Mouse (Mus musculus) embryonic stem cell, embryonic (primary cell): ENCODE measurements around the gene Coasy.

ENCODE experiments used
- CTCF ChIA-PET, 4 experiments: fragments of 300-600 bp in 2 of 4; fragments of 350-600 bp in 2 of 4; sonication (Branson Sonifier 250); formaldehyde crosslinking; loops; one replicate each; lab custom pipeline; 2022; ENCODE audit warnings: inconsistent platforms in 2 of 4; lab: Charles Lee
- POLR2A ChIA-PET, 4 experiments: fragments of 300-600 bp in 2 of 4; fragments of 350-600 bp in 2 of 4; sonication (Branson Sonifier 250); formaldehyde crosslinking; loops; one replicate each; lab custom pipeline; 2022; ENCODE audit warnings: antibody characterized with exemption in 4 of 4, inconsistent platforms in 1 of 4; lab: Charles Lee

Coasy gene

GRCm38 (mm10) chr11:101071810-101072428 is 10.4 kb upstream of the Coasy start:
- CTCF ChIA-PET: interaction anchor here in 1 of 4 experiments (0.7 kb wide), 1 partner anchor 21 kb away, joined by 3 read pairs; no protein-coding TSS in a partner anchor
- POLR2A ChIA-PET: interaction anchor here in 2 of 4 experiments (0.6 to 2.5 kb wide), 3 partner anchors 12 to 303 kb away, joined by 3 to 8 read pairs (median 4); no protein-coding TSS in a partner anchor

GRCm38 (mm10) chr11:101078121-101078520 is 4.2 kb upstream of the Coasy start, which contains the start of gene Hsd17b1:
Gene Hsd17b1, plus strand, starts transcription at chr11:101078411.
- CTCF ChIA-PET: interaction anchor here in 3 of 4 experiments (0.6 to 1.3 kb wide), 6 partner anchors 12 to 143 kb away, joined by 3 to 6 read pairs (median 4); partner anchors contain the start of gene Psmc3ip (in 1 of the 3)
- POLR2A ChIA-PET: interaction anchor here in 2 of 4 experiments (0.8 to 4.0 kb wide), 5 partner anchors 8 to 342 kb away, joined by 3 to 26 read pairs (median 6); partner anchors contain the start of genes Naglu (in 2 of the 2), Mlx (in 1 of the 2) and Psmc3ip (in 1 of the 2)

- CTCF ChIA-PET: interaction anchor here (0.6 to 1.4 kb wide), 11 partner anchors 9 to 174 kb away, joined by 3 to 10 read pairs (median 3); partner anchors contain the start of genes Ccr10 (in 1 of the 4), Naglu (in 1 of the 4), Plekhh3 (in 1 of the 4) and Psmc3ip (in 1 of the 4)
- POLR2A ChIA-PET: interaction anchor here in 3 of 4 experiments (0.6 to 4.0 kb wide), 29 partner anchors 8 to 479 kb away, joined by 3 to 22 read pairs (median 3); partner anchors contain the start of genes Naglu (in 3 of the 3), Psmc3ip (in 2 of the 3), Stat3 (in 2 of the 3) and Plekhh3 (in 1 of the 3)
These were observed 2.6 kb upstream of the Coasy start for GRCm38 (mm10) chr11:101079746-101080145.

GRCm38 (mm10) chr11:101080421-101080820 is 1.9 kb upstream of the Coasy start:
- POLR2A ChIA-PET: interaction anchor here in 3 of 4 experiments (0.6 to 4.0 kb wide), 16 partner anchors 9 to 390 kb away, joined by 3 to 22 read pairs (median 4); partner anchors contain the start of genes Naglu (in 3 of the 3), Stat3 (in 2 of the 3), Plekhh3 (in 1 of the 3) and Rpl27 (in 1 of the 3)
- CTCF ChIA-PET: interaction anchor here in 2 of 4 experiments (0.6 to 1.4 kb wide), 4 partner anchors 91 to 119 kb away, joined by 3 to 10 read pairs (median 6); partner anchors contain the start of gene Plekhh3 (in 1 of the 2)

- ChIA-PET CTCF (interaction anchor here in 3 of 4 experiments (0.6 to 1.5 kb wide), 11 partner anchors 11 to 554 kb away, joined by 3 to 12 read pairs (median 4); partner anchors contain the start of genes Acly (in 1 of the 3), Becn1 (in 1 of the 3), Plekhh3 (in 1 of the 3) and Psmc3ip (in 1 of the 3)), POLR2A (interaction anchor here in 3 of 4 experiments (0.5 to 5.4 kb wide), 30 partner anchors 12 to 762 kb away, joined by 3 to 39 read pairs (median 4); partner anchors contain the start of genes Psmc3ip (in 3 of the 3), Rpl27 (in 3 of the 3), Naglu (in 2 of the 3) and Cntnap1 (in 1 of the 3))
These were observed 706 bp upstream of the Coasy start for GRCm38 (mm10) chr11:101081659-101082058.

GRCm38 (mm10) chr11:101083083-101083697 is 825 bp downstream of the Coasy start:
- CTCF ChIA-PET: interaction anchor here (0.6 to 1.5 kb wide), 16 partner anchors 9 to 233 kb away, joined by 3 to 12 read pairs (median 4); partner anchors contain the start of genes Becn1 (in 1 of the 4), Naglu (in 1 of the 4), Plekhh3 (in 1 of the 4) and Psmc3ip (in 1 of the 4)

GRCm38 (mm10) chr11:101084246-101084645 is 1.9 kb downstream of the Coasy start:
- ChIA-PET CTCF (interaction anchor here in 1 of 4 experiments (0.6 to 1.4 kb wide), 2 partner anchors 11 to 48 kb away, joined by 3 to 4 read pairs; partner anchors contain the start of gene Psmc3ip), POLR2A (interaction anchor here in 3 of 4 experiments (0.6 to 5.4 kb wide), 6 partner anchors 9 to 211 kb away, joined by 3 to 39 read pairs (median 9); partner anchors contain the start of genes Psmc3ip (in 2 of the 3) and Naglu (in 1 of the 3))

More at GRCm38 (mm10) chr11:101083083-101083697, 825 bp downstream of the Coasy start:
- POLR2A ChIA-PET: interaction anchor here in 3 of 4 experiments (0.6 to 5.4 kb wide), 15 partner anchors 8 to 763 kb away, joined by 3 to 39 read pairs (median 7); partner anchors contain the start of genes Naglu (in 2 of the 3), Psmc3ip (in 2 of the 3), Rpl27 (in 2 of the 3) and Becn1 (in 1 of the 3)

GRCm38 (mm10) chr11:101084811-101085210 is 2.4 kb downstream of the Coasy start:
- ChIA-PET POLR2A (interaction anchor here in 2 of 4 experiments (1.0 to 5.4 kb wide), 5 partner anchors 9 to 91 kb away, joined by 3 to 39 read pairs (median 8); partner anchors contain the start of genes Psmc3ip (in 2 of the 2) and Naglu (in 1 of the 2)), CTCF (interaction anchor here in 1 of 4 experiments (0.6 to 1.4 kb wide), 2 partner anchors 11 to 47 kb away, joined by 3 to 4 read pairs; partner anchors contain the start of gene Psmc3ip)

GRCm38 (mm10) chr11:101085617-101086322 is 3.4 kb downstream of the Coasy start:
- CTCF ChIA-PET: interaction anchor here in 2 of 4 experiments (0.5 to 1.5 kb wide), 3 partner anchors 9 to 144 kb away, joined by 4 to 8 read pairs (median 5); partner anchors contain the start of gene Psmc3ip (in 1 of the 2)

GRCm38 (mm10) chr11:101086323-101086674 is 3.9 kb downstream of the Coasy start:
- POLR2A ChIA-PET: interaction anchor here in 2 of 4 experiments (0.6 to 6.2 kb wide), 15 partner anchors 8 to 565 kb away, joined by 3 to 39 read pairs (median 5); partner anchors contain the start of genes Psmc3ip (in 2 of the 2), Becn1 (in 1 of the 2), Hsd17b1 (in 1 of the 2) and Naglu (in 1 of the 2)

More at GRCm38 (mm10) chr11:101085617-101086322, 3.4 kb downstream of the Coasy start:
- POLR2A ChIA-PET: interaction anchor here in 3 of 4 experiments (0.6 to 6.2 kb wide), 12 partner anchors 8 to 216 kb away, joined by 3 to 39 read pairs (median 4); partner anchors contain the start of genes Psmc3ip (in 3 of the 3), Becn1 (in 1 of the 3), Hsd17b1 (in 1 of the 3) and Naglu (in 1 of the 3)

GRCm38 (mm10) chr11:101086756-101087681 is 4.7 kb downstream of the Coasy start, which contains the start of gene Mlx:
Gene Mlx, plus strand, starts transcription at chr11:101087277.
- POLR2A ChIA-PET: interaction anchor here (0.6 to 6.2 kb wide), 30 partner anchors 7 to 794 kb away, joined by 3 to 39 read pairs (median 5); partner anchors contain the start of genes Psmc3ip (in 3 of the 4), Naglu (in 2 of the 4), Retreg3 (in 2 of the 4) and Tubg1 (in 2 of the 4)
- CTCF ChIA-PET: interaction anchor here in 3 of 4 experiments (0.7 to 2.4 kb wide), 8 partner anchors 8 to 114 kb away, joined by 3 to 9 read pairs (median 8); partner anchors contain the start of gene Psmc3ip (in 1 of the 3)

More at GRCm38 (mm10) chr11:101086323-101086674, 3.9 kb downstream of the Coasy start:
- CTCF ChIA-PET: interaction anchor here in 3 of 4 experiments (0.5 to 2.4 kb wide), 6 partner anchors 9 to 144 kb away, joined by 4 to 9 read pairs (median 8); partner anchors contain the start of gene Psmc3ip (in 1 of the 3)

- CTCF ChIA-PET: interaction anchor here in 3 of 4 experiments (0.7 to 2.4 kb wide), 6 partner anchors 11 to 113 kb away, joined by 3 to 8 read pairs (median 6); no protein-coding TSS in a partner anchor
- POLR2A ChIA-PET: interaction anchor here (0.6 to 6.2 kb wide), 27 partner anchors 8 to 795 kb away, joined by 3 to 26 read pairs (median 4); partner anchors contain the start of genes Psmc3ip (in 3 of the 4), Retreg3 (in 2 of the 4), Tubg1 (in 2 of the 4) and Atp6v0a1 (in 1 of the 4)
These were observed 5.3 kb downstream of the Coasy start for GRCm38 (mm10) chr11:101087682-101088055.

- POLR2A ChIA-PET: interaction anchor here in 2 of 4 experiments (1.0 to 6.2 kb wide), 5 partner anchors 9 to 63 kb away, joined by 3 to 26 read pairs (median 6); partner anchors contain the start of gene Hsd17b1 (in 1 of the 2)
- CTCF ChIA-PET: no interaction called here
These were observed 7.6 kb downstream of the Coasy start for GRCm38 (mm10) chr11:101089931-101090330.

- CTCF ChIA-PET: interaction anchor here (0.6 to 2.4 kb wide), 31 partner anchors 8 to 772 kb away, joined by 3 to 18 read pairs (median 4); partner anchors contain the start of genes Coasy (in 2 of the 4), Plekhh3 (in 2 of the 4), Retreg3 (in 2 of the 4) and Tubg1 (in 2 of the 4)
- POLR2A ChIA-PET: interaction anchor here (0.6 to 4.2 kb wide), 45 partner anchors 7 to 349 kb away, joined by 3 to 39 read pairs (median 4); partner anchors contain the start of genes Coasy (in 3 of the 4), Mlx (in 2 of the 4), Naglu (in 2 of the 4) and Plekhh3 (in 2 of the 4)
These were observed 12.6 kb downstream of the Coasy start for GRCm38 (mm10) chr11:101094930-101095313.
